Mouse (Mus musculus): ENCODE measurements around the gene Hgfac. TPM values are rescaled to one million over a fixed set of nuclear protein-coding genes. Genes with fewer than 3 reads are reported as not detected.
A peak's percentile ranks its signal among the peaks of the same experiment; 100 is the strongest.

Hgfac gene
- polyA plus RNA-seq, 1 experiment from 2014 or later, result 1.6 TPM

DNA sequence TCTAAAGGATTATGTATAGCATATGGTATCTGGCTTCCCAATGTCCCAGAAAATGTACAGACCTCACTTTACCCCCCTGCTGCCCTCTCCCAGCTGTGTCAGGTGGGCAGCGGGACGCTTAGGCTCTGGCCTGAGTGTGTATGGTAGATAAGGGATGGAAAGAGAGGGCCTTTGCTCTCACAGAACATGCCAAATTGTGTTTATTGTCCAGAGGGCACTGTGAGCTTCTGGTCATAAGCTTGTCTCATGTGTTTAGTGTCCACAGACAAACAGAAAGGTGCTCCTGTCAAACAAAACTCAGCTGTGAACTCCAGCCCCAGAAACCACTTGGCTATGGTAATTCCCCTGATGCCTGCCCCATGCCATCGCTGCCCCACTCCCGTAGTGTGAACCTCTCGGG lies 11.6 kb upstream of the Hgfac start:
- DNase-seq (ENCODE audit: low spot score) (no peak), ATAC-seq (ENCODE audit: low FRiP score, low TSS enrichment) (no peak)
- TF ChIP-seq CTCF (IDR thresholded peaks at IDR 0.05; ENCODE audit: low read depth) (no peak), EP300 (optimal IDR thresholded peaks at IDR 0.05) (no peak)
- Histone ChIP-seq H3K4me3 (ENCODE audit: low read depth, low read length) (no peak overlapping the region), H3K4me1 (replicated peaks; ENCODE audit: control insufficient read depth, insufficient read depth) (no peaks in the 10 kb centered on the region), H3K9ac (ENCODE audit: low read length) (no peak overlapping the region), H3K36me3 (ENCODE audit: control insufficient read depth, insufficient read depth, low read length) (peaks cover 23% of the 10 kb centered on the region), H3K9me3 (ENCODE audit: control insufficient read depth, low read length) (no peaks in the 10 kb centered on the region), H3K4me2 (replicated peaks; ENCODE audit: low read depth) (no peak overlapping the region), H3K27me3 (ENCODE audit: control insufficient read depth, insufficient read depth, low read length) (no peaks in the 10 kb centered on the region), H3K27ac (replicated peaks) (no peak overlapping the region)
- WGBS, result 82% methylated on average over 5 of the region's 5 CpGs

DNA sequence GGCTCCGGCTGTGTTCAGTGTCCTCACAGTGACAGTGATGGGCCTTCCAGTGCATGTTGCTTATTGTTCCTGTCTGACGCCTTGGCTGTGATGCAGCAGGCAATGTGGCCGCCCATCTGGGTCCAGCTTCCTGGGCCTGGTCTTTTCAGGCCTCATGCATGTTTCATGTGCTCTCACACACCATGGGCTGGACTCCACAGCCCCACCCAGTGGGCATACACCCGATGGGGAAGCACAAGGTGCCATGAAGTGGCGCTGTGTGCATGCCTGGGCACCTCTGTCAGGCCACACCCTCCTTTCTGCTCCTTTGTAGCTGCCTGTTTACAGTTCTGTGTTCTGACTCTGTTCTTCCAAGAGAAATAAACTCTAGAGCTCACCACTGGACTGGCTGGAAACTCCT lies 8.2 kb upstream of the Hgfac start:
- TF ChIP-seq CTCF (IDR thresholded peaks at IDR 0.05; ENCODE audit: low read depth), result peak; percentile 78
- TF ChIP-seq EP300 (optimal IDR thresholded peaks at IDR 0.05), result no peak
- peak; percentile 76 for DNase-seq (ENCODE audit: low spot score)
- ATAC-seq (ENCODE audit: low FRiP score, low TSS enrichment), result peak; percentile 74

DNA sequence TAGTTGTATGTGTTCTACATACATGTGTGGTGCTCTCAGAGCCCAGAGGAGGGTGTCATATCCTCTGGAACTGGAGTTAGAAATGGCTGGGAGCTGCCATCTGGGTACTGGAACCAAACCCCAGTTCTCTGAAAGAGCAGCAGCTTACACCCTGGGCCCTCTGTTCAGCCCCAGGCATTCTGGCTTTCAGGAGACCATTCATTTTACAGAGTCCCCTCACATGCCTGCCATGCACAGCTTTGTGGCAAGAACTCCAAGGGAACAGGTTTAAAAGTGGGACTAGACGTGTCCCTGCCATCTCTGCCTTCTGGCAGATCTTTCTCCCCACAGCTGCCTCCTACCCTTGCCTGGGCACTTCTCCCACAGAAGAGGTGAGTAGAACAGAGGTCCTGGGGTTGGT lies 7.7 kb upstream of the Hgfac start:
- Histone ChIP-seq H3K9ac (ENCODE audit: low read length) (no peak overlapping the region), H3K4me1 (replicated peaks; ENCODE audit: control insufficient read depth, insufficient read depth) (no peaks in the 10 kb centered on the region), H3K4me2 (replicated peaks; ENCODE audit: low read depth) (no peak overlapping the region), H3K36me3 (ENCODE audit: control insufficient read depth, insufficient read depth, low read length) (peaks cover 11% of the 10 kb centered on the region), H3K27ac (replicated peaks) (peak overlapping the region; percentile 61), H3K9me3 (ENCODE audit: control insufficient read depth, low read length) (no peaks in the 10 kb centered on the region), H3K4me3 (ENCODE audit: low read depth, low read length) (no peak overlapping the region), H3K27me3 (ENCODE audit: control insufficient read depth, insufficient read depth, low read length) (no peaks in the 10 kb centered on the region)
- DNase-seq (ENCODE audit: low spot score) (no peak), ATAC-seq (ENCODE audit: low FRiP score, low TSS enrichment) (no peak)
- WGBS, result 80% methylated on average over 1 of the region's 1 CpGs
- TF ChIP-seq CTCF (IDR thresholded peaks at IDR 0.05; ENCODE audit: low read depth), result no peak
- no peak for TF ChIP-seq EP300 (optimal IDR thresholded peaks at IDR 0.05)

More for the DNA sequence above, 8.2 kb upstream of the Hgfac start:
- Histone ChIP-seq H3K36me3 (ENCODE audit: control insufficient read depth, insufficient read depth, low read length) (peaks cover 15% of the 10 kb centered on the region), H3K27me3 (ENCODE audit: control insufficient read depth, insufficient read depth, low read length) (no peaks in the 10 kb centered on the region), H3K4me1 (replicated peaks; ENCODE audit: control insufficient read depth, insufficient read depth) (no peaks in the 10 kb centered on the region), H3K9me3 (ENCODE audit: control insufficient read depth, low read length) (no peaks in the 10 kb centered on the region), H3K9ac (ENCODE audit: low read length) (no peak overlapping the region), H3K4me2 (replicated peaks; ENCODE audit: low read depth) (no peak overlapping the region), H3K4me3 (ENCODE audit: low read depth, low read length) (no peak overlapping the region), H3K27ac (replicated peaks) (no peak overlapping the region; the same call in 1 of the 2 replicates)
- 72% methylated on average over 5 of the region's 5 CpGs for WGBS

DNA sequence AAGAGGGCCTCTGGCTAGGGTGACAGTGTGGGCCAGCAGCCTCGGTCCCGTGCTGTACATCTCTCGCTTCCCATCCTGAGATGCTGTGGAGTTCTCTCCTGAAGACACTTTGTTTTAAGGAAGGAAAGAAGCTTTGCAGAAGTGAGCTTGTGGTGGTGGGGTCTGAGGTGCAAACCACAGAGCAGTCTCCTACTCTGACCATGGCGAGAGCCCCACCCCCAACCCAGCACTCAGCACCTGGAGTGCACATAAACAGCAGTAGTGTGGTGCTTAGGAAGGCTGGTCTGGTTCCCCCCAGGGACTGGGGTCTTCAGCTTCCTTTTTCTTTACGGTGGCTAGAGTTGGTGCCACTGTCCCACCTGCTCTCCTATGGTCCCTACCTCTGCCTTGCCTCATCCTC lies 6.2 kb upstream of the Hgfac start:
- H3K27ac ChIP-seq (replicated peaks), result peak overlapping the region; percentile 53; the same call in 1 of the 2 replicates
- H3K4me1 ChIP-seq (replicated peaks; ENCODE audit: control insufficient read depth, insufficient read depth), result no peaks in the 10 kb centered on the region
- peaks cover 8% of the 10 kb centered on the region for H3K36me3 ChIP-seq (ENCODE audit: control insufficient read depth, insufficient read depth, low read length)
- no peaks in the 10 kb centered on the region for H3K27me3 ChIP-seq (ENCODE audit: control insufficient read depth, insufficient read depth, low read length)
- H3K4me2 ChIP-seq (replicated peaks; ENCODE audit: low read depth), result no peak overlapping the region
- DNase-seq (ENCODE audit: low spot score) (no peak), ATAC-seq (ENCODE audit: low FRiP score, low TSS enrichment) (no peak)
- H3K9ac ChIP-seq (ENCODE audit: low read length), result 0 out of 2 replicates have a peak overlapping the region, but pooled peaks have one; percentile 4
- TF ChIP-seq EP300 (optimal IDR thresholded peaks at IDR 0.05) (no peak), CTCF (IDR thresholded peaks at IDR 0.05; ENCODE audit: low read depth) (no peak)
- no peak overlapping the region for H3K4me3 ChIP-seq (ENCODE audit: low read depth, low read length)
- no peaks in the 10 kb centered on the region for H3K9me3 ChIP-seq (ENCODE audit: control insufficient read depth, low read length)
- whole genome bisulfite sequencing, result 88% methylated on average over 5 of the region's 5 CpGs

DNA sequence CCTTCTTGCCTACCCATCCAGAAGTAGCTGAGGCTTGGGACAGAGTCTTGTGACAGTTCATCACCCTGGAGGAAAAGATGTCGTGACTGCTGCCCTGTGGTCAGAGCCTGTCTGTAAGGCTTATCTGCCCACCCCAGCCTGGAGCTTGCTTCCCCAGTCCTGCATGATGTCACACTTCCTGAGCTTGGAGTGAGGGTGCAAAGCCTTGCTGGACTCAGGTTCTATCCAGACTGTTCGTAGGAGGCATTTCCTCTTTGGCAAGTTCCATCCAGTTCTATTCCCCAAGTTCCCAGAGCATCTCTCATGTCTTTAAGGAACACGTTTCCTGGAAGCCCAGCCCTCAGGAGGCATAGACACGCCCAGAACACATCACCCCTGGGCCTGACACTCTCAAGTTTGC lies 5.5 kb upstream of the Hgfac start:
- Histone ChIP-seq H3K4me3 (ENCODE audit: low read depth, low read length) (no peak overlapping the region), H3K9me3 (ENCODE audit: control insufficient read depth, low read length) (no peaks in the 10 kb centered on the region), H3K36me3 (ENCODE audit: control insufficient read depth, insufficient read depth, low read length) (peaks cover 6% of the 10 kb centered on the region), H3K9ac (ENCODE audit: low read length) (no peak overlapping the region), H3K27ac (replicated peaks) (peak overlapping the region; percentile 53), H3K4me1 (replicated peaks; ENCODE audit: control insufficient read depth, insufficient read depth) (no peaks in the 10 kb centered on the region), H3K4me2 (replicated peaks; ENCODE audit: low read depth) (no peak overlapping the region), H3K27me3 (ENCODE audit: control insufficient read depth, insufficient read depth, low read length) (no peaks in the 10 kb centered on the region)
- TF ChIP-seq CTCF (IDR thresholded peaks at IDR 0.05; ENCODE audit: low read depth) (no peak), EP300 (optimal IDR thresholded peaks at IDR 0.05) (no peak)
- WGBS, result 62% methylated on average over 4 of the region's 4 CpGs
- ATAC-seq (ENCODE audit: low FRiP score, low TSS enrichment), result no peak
- DNase-seq (ENCODE audit: low spot score), result no peak

DNA sequence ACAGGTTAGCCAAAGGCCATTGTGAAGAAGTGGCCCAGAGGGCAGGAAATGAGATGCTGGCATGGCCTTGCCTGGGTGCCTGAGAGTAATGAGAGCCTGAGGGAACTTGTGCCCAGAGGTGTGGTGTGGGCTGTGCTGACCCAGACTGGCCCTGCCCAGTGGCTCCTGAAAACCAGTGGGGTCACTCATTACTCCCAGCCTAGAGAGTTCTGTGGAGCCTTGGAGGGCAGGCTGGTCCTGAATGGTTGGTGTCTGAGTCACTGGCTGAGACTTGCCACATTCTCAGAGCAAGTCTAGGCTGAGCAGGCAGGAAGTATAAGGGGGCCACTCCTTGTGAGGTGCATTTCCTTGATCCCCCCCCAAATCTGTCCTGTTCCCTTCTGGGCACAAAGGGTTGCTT lies 3.9 kb upstream of the Hgfac start:
- H3K4me2 ChIP-seq (replicated peaks; ENCODE audit: low read depth), result no peak overlapping the region
- H3K4me3 ChIP-seq (ENCODE audit: low read depth, low read length), result no peak overlapping the region
- no peaks in the 10 kb centered on the region for H3K4me1 ChIP-seq (replicated peaks; ENCODE audit: control insufficient read depth, insufficient read depth)
- H3K27me3 ChIP-seq (ENCODE audit: control insufficient read depth, insufficient read depth, low read length), result no peaks in the 10 kb centered on the region
- no peak overlapping the region for H3K9ac ChIP-seq (ENCODE audit: low read length)
- H3K36me3 ChIP-seq (ENCODE audit: control insufficient read depth, insufficient read depth, low read length), result peaks cover 2% of the 10 kb centered on the region
- DNase-seq (ENCODE audit: low spot score), result no peak
- H3K27ac ChIP-seq (replicated peaks), result peak overlapping the region; percentile 61
- H3K9me3 ChIP-seq (ENCODE audit: control insufficient read depth, low read length), result no peaks in the 10 kb centered on the region
- ATAC-seq (ENCODE audit: low FRiP score, low TSS enrichment), result peak; percentile 16; the same call in 1 of the 2 replicates
- TF ChIP-seq EP300 (optimal IDR thresholded peaks at IDR 0.05), result peak; percentile 45
- no peak for TF ChIP-seq CTCF (IDR thresholded peaks at IDR 0.05; ENCODE audit: low read depth)
